Mouse (Mus musculus): Measurements from ENCODE around the gene Crmp1.

- no peak for TF ChIP-seq CTCF (IDR thresholded peaks at IDR 0.05; ENCODE audit: extremely low read depth, insufficient read length, insufficient replicate concordance, low read depth, low read length)
- no peak for TF ChIP-seq POLR2A (IDR thresholded peaks at IDR 0.05; ENCODE audit: low read depth, low read length)
Measured at GRCm38 (mm10) chr5:37233010-37233557, 8.7 kb upstream of the Crmp1 start.
